Mouse (Mus musculus) neural tube, embryonic 11.5 days (tissue): Measurements from ENCODE around the gene Nfib. TPM values are rescaled to one million over a fixed set of nuclear protein-coding genes. Genes with fewer than 3 reads are reported as not detected.

Experiments
- ATAC-seq: fragments of 200-750 bp; cut with Nextera tagmentation; 2 replicates; pipeline ENCODE4 v1.8.0; 2017; ENCODE audit warnings: moderate number of reproducible peaks, mild to moderate bottlenecking, moderate TSS enrichment, moderate library complexity; ENCODE audit not compliant: insufficient read depth, low FRiP score, low TSS enrichment
- DNase-seq: peaks from one replicate; pipeline ENCODE4 v3.0.0-alpha.2; 2015; ENCODE audit warnings: low spot score
- H3K27ac ChIP-seq: fragments of 300-500 bp; sonication (generic); 2 replicates; pipeline ENCODE4 v1.5.1; 2014; ENCODE audit warnings: low read depth, mild to moderate bottlenecking, low read length
- H3K27me3 ChIP-seq: fragments of 300-500 bp; sonication (generic); 2 replicates; pipeline ENCODE4 v1.6.1; 2014; ENCODE audit warnings: mild to moderate bottlenecking, low read length, mixed read lengths; ENCODE audit not compliant: control insufficient read depth, insufficient read depth
- H3K36me3 ChIP-seq: fragments of 300-500 bp; sonication (generic); 2 replicates; pipeline ENCODE4 v1.6.1; 2014; ENCODE audit warnings: mild to moderate bottlenecking, low read length, moderate library complexity, mixed read lengths; ENCODE audit not compliant: control insufficient read depth, insufficient read depth
- H3K4me1 ChIP-seq: fragments of 300-500 bp; sonication (generic); 2 replicates; pipeline ENCODE4 v1.6.1; 2014; ENCODE audit warnings: low read length, mixed read lengths; ENCODE audit not compliant: control insufficient read depth, insufficient read depth
- H3K4me2 ChIP-seq: fragments of 300-500 bp; sonication (generic); 2 replicates; pipeline ENCODE4 v1.6.1; 2014; ENCODE audit warnings: low read depth, mild to moderate bottlenecking, moderate library complexity
- H3K4me3 ChIP-seq: fragments of 300-500 bp; sonication (generic); 2 replicates; pipeline ENCODE4 v1.5.1; 2014; ENCODE audit warnings: low read depth, low read length
- H3K9ac ChIP-seq: fragments of 300-500 bp; sonication (generic); 2 replicates; pipeline ENCODE4 v1.6.1; 2014; ENCODE audit warnings: mild to moderate bottlenecking, low read length
- H3K9me3 ChIP-seq: fragments of 300-500 bp; sonication (generic); 2 replicates; pipeline ENCODE4 v1.6.1; 2016; ENCODE audit warnings: low read length; ENCODE audit not compliant: control insufficient read depth
- WGBS: fragments of 180-500 bp; shearing (Covaris S2); extraction: QIAGEN DNeasy Blood & Tissue Kit; methylation state at CpG from one replicate; pipeline ENCODE4 v1.1.7; 2014; 5-methylcytosine and 5-hydroxymethylcytosine counted together
- polyA plus RNA-seq: library from polyadenylated mRNA; unstranded; fragments of >200 nt; fragmentation: Nextera tagmentation; extraction: Ambion mirVana; gene quantifications from 2 replicates; pipeline ENCODE4 v1.2.1, GENCODE M21; 2014

Nfib gene
- polyA plus RNA-seq, 1 experiment from 2014 or later, result 29.1 TPM

DNA sequence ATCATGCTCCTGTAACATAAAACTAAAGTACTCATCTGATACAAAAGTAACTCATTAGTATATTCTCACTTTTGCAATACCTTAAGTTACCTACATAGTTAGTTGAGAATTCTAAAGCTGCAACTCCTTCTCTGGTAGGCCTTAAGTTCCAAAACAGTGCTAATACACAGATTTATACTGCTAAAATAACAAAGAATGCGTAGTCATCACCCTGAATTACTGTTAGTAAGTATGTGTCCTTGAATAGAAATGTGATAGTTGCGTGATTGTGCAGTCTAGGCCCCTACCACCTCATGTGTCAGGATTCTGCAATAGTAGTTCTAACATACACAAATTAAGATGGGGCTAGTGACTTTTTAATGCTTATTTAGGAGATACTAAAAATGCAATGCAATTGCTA lies 202.9 kb downstream of the Nfib start:
- H3K4me1 ChIP-seq, result peaks cover 13% of the 10 kb centered on the region; the same call in 1 of the 2 replicates
- H3K4me2 ChIP-seq, result peak overlapping the region; percentile 93
- H3K4me3 ChIP-seq, result peak overlapping the region; percentile 85
- H3K36me3 ChIP-seq, result peaks cover 4% of the 10 kb centered on the region; the same call in 1 of the 2 replicates
- H3K27me3 ChIP-seq, result no peaks in the 10 kb centered on the region
- 76% methylated on average over 2 of the region's 2 CpGs for WGBS
- ATAC-seq (no peak), DNase-seq (no peak)
- H3K27ac ChIP-seq, result no peak overlapping the region
- no peaks in the 10 kb centered on the region for H3K9me3 ChIP-seq
- no peak overlapping the region for H3K9ac ChIP-seq

DNA sequence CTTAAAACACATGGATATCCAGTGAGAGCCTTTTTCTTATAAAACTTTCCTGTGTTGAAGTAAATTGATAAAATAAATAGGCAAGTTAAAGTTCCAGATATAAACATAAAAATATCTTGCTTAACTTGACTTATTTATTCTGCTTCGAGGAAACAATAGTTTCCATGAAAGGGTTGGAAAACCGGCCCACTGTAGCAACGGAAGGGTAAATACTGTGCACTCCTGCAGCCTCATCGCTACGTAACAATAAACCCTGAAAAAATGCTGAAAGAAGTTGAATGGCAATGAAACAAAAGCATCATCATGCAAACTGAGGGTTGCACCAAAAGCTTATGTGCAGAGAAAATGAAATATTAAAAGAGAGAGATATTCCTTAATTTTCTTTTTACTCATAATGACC lies 203.5 kb downstream of the Nfib start:
- Histone ChIP-seq H3K9me3 (no peaks in the 10 kb centered on the region), H3K9ac (no peak overlapping the region), H3K4me2 (peak overlapping the region; percentile 22), H3K27ac (no peak overlapping the region), H3K36me3 (peaks cover 4% of the 10 kb centered on the region; the same call in 1 of the 2 replicates), H3K27me3 (no peaks in the 10 kb centered on the region), H3K4me3 (peak overlapping the region; percentile 4; the same call in 1 of the 2 replicates), H3K4me1 (peaks cover 9% of the 10 kb centered on the region; the same call in 1 of the 2 replicates)
- 67% methylated on average over 5 of the region's 5 CpGs for WGBS
- ATAC-seq, result no peak
- no peak for DNase-seq

DNA sequence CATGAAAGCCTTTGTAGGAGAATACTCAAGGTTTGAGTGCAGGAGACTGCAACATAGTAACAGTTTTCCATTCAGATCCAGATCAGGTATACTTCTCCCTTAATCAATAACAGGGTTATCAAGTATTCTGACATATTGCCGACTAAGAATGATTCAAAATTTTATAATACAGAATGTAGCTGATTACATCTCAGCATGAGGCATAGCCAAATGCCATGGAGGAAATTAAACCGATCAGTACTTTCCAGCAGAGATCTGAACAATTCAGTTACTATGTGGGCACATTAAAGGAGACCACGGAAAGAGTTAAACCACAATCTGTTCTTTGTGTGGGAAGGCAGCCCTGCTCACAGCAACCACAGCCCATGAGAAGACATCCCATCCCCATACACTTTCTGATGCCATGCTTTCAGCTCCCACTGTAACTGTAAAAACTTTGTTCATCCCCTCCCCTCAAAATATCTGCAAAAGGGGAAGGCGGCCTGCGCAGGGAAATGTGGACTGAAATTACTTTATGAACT lies 204.9 kb downstream of the Nfib start:
- no peaks in the 10 kb centered on the region for H3K9me3 ChIP-seq
- peak overlapping the region; percentile 33 for H3K4me2 ChIP-seq
- no peak overlapping the region for H3K27ac ChIP-seq
- ATAC-seq (no peak), DNase-seq (no peak)
- 76% methylated on average over 5 of the region's 5 CpGs for WGBS
- 0 out of 2 replicates have a peak, but pooled peaks cover 8% of the 10 kb centered on the region for H3K4me1 ChIP-seq
- peaks cover 4% of the 10 kb centered on the region; the same call in 1 of the 2 replicates for H3K36me3 ChIP-seq
- H3K9ac ChIP-seq, result peak overlapping the region; percentile 11; the same call in 1 of the 2 replicates
- H3K27me3 ChIP-seq, result no peaks in the 10 kb centered on the region
- no peak overlapping the region; the same call in 1 of the 2 replicates for H3K4me3 ChIP-seq

DNA sequence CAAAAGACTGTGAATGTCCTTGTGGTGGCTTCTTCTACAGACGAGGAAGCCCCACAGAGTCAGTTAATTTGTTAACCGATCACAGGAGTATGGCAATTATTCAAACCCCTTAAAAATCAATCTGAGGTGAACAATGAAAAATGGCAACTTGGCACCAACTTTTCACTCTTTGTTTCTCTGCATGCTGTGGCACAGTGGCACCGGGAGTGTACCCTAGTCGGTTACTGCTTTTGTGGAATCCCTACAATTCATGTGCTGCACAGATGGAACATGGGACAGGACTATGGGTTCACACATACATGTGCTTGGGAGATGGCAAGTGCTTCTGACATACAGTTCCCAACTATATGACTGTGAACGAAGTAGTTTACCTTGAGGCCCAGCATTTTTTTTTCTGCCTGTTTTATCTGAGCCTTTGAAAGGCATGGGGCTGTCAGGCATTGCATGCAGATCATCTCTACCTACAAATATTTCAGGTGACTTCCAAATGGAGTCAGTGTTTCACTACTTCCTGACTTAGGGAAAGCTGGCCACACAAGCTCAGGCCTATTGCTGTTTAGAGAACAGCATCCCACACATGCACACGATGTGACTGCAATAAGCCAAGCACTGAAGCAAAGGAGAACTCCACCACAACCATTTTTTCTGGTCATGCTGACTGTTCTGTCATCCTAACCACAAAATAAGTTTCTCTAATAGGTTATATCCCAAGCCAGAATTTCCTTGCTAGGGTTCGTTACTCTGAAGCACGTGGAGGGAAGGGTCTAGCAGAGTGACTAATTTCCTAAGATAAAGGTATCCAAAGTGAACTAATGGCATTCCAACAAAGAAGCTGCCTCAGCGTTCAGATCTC lies 205.6 kb downstream of the Nfib start:
- no peaks in the 10 kb centered on the region for H3K27me3 ChIP-seq
- 0 out of 2 replicates have a peak, but pooled peaks cover 8% of the 10 kb centered on the region for H3K4me1 ChIP-seq
- no peak overlapping the region for H3K27ac ChIP-seq
- WGBS, result 71% methylated on average over 9 of the region's 9 CpGs
- peaks cover 4% of the 10 kb centered on the region; the same call in 1 of the 2 replicates for H3K36me3 ChIP-seq
- no peak overlapping the region for H3K4me3 ChIP-seq
- peak overlapping the region; percentile 16 for H3K4me2 ChIP-seq
- no peaks in the 10 kb centered on the region for H3K9me3 ChIP-seq
- no peak overlapping the region for H3K9ac ChIP-seq
- ATAC-seq, result no peak
- no peak for DNase-seq

DNA sequence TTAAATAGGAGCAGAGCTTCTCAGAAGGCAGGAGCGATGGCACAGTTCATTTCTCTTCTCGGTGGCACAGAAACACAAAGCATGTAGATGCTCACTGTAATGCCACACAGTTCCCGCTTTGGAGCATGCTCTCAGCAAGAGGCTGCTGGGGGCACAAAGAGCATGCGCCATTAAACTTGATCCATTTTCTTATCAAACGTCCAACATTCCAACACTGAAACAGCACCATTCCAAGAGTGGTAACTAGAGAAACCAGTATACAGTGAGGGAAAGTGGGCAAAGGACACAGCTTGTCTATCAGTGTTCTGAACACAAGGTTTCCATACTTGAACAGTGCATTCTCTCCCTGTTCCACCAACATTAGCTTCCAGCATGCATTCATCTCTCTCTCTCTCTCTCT lies 206.3 kb downstream of the Nfib start:
- Histone ChIP-seq H3K9me3 (no peaks in the 10 kb centered on the region), H3K36me3 (peaks cover 4% of the 10 kb centered on the region; the same call in 1 of the 2 replicates), H3K27ac (no peak overlapping the region), H3K4me3 (no peak overlapping the region), H3K4me1 (0 out of 2 replicates have a peak, but pooled peaks cover 8% of the 10 kb centered on the region), H3K4me2 (no peak overlapping the region), H3K27me3 (no peaks in the 10 kb centered on the region), H3K9ac (no peak overlapping the region)
- WGBS, result 75% methylated on average over 5 of the region's 5 CpGs
- DNase-seq, result no peak
- ATAC-seq, result no peak

DNA sequence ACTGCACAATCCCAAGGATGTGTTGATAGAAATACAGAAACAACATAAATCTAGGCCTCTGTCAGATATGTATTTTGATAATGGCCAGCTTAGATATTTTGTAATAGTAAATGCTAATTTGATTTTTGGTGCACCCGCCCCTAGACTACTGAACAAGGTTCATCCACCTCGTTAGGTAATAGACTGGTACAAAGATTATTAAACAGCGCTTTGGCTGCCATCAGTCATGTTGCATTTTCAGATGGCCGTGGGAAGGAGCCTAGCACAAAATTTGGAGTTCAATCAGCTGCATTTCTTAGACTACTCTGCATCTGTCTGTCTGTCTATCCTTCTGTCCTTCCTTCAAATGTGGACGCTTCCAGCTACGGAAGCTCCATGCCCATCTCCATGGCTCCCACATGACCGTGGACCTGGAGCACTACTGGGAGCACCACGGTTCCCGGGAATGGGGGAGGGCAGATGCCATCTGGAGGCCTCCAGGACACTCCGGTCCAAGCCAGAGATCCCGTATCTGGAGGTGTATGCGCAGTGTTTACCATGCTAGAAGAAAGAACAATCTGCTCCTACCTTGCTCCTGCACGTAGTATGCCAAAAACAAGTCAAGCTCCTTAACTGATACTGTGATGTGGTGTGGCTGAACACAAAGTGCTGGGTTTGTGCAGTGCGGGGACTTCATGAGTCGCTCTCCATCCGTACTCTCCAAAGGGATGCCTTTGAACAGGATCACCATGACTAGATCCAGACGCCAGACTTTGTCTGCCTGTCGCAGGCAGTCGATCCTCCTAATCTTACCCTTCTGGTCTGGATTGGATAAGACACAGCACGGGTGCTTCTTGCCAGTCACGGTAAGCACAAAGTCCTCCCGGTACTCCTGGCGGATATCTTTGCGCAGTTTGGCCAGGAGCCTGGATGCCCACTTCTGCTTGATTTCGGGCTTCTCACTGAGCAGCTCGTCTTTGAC lies 207.6 kb downstream of the Nfib start:
- ATAC-seq (no peak), DNase-seq (no peak)
- Histone ChIP-seq H3K4me2 (no peak overlapping the region), H3K27me3 (no peaks in the 10 kb centered on the region), H3K27ac (no peak overlapping the region), H3K4me1 (0 out of 2 replicates have a peak, but pooled peaks cover 8% of the 10 kb centered on the region), H3K9me3 (no peaks in the 10 kb centered on the region), H3K9ac (no peak overlapping the region), H3K36me3 (peaks cover 4% of the 10 kb centered on the region; the same call in 1 of the 2 replicates), H3K4me3 (no peak overlapping the region)
- 95% methylated on average over 26 of the region's 26 CpGs for WGBS

DNA sequence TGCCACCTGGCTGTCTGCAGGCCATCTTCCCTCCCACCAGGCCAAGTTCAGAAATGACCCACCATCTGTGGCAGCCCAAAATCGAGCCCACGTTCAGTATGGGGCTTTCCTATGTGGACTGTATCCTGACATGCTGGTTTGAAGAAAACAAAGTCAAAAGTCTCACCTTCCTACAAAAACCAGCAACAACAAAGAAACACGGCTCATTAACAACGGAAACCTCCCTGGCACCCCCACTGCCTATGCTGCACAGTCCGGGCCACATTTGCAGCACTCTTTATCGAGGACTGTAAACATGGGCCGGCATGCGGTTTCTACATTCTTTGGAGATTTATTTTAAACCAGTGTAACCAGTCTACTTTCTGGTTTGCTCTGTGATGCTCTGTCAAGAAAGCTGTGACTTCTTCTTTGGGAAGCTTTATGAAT lies 208.4 kb downstream of the Nfib start:
- no peaks in the 10 kb centered on the region for H3K9me3 ChIP-seq
- DNase-seq (no peak), ATAC-seq (no peak)
- no peak overlapping the region for H3K4me2 ChIP-seq
- H3K27me3 ChIP-seq, result no peaks in the 10 kb centered on the region
- H3K9ac ChIP-seq, result no peak overlapping the region
- no peak overlapping the region for H3K4me3 ChIP-seq
- H3K27ac ChIP-seq, result no peak overlapping the region
- H3K4me1 ChIP-seq, result 0 out of 2 replicates have a peak, but pooled peaks cover 6% of the 10 kb centered on the region
- WGBS, result 88% methylated on average over 8 of the region's 8 CpGs
- peaks cover 4% of the 10 kb centered on the region; the same call in 1 of the 2 replicates for H3K36me3 ChIP-seq

DNA sequence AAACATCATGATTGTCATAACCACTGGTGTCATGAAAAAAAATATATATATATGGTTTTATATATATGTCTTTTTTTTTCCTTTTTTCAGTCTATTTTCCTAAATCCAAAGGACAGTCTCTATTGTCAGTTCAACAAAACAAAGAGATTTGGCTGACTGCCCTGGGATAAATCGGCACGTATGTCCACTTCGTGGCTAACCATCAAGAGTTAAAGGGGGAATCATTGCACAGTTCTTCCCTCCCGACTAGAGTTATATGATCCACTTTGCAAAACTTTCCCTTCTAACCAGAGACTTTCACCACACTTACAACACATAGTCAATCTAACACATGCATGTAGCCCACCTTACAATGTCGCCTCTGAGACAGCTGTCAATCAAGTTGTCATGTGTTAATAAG lies 209.2 kb downstream of the Nfib start:
- ATAC-seq (no peak), DNase-seq (no peak)
- Histone ChIP-seq H3K4me1 (0 out of 2 replicates have a peak, but pooled peaks cover 6% of the 10 kb centered on the region), H3K36me3 (peaks cover 4% of the 10 kb centered on the region; the same call in 1 of the 2 replicates), H3K9ac (no peak overlapping the region), H3K4me2 (no peak overlapping the region), H3K27ac (no peak overlapping the region), H3K27me3 (no peaks in the 10 kb centered on the region), H3K9me3 (no peaks in the 10 kb centered on the region), H3K4me3 (no peak overlapping the region)
- WGBS, result 92% methylated on average over 5 of the region's 5 CpGs
